Mouse (Mus musculus): ENCODE measurements around the gene Ltbp2. TPM values are rescaled to one million over a fixed set of nuclear protein-coding genes. Genes with fewer than 3 reads are reported as not detected.
A peak's percentile ranks its signal among the peaks of the same experiment; 100 is the strongest.

Ltbp2 gene
- polyA plus RNA-seq, 1 experiment from 2014 or later: 2.9 TPM

DNA sequence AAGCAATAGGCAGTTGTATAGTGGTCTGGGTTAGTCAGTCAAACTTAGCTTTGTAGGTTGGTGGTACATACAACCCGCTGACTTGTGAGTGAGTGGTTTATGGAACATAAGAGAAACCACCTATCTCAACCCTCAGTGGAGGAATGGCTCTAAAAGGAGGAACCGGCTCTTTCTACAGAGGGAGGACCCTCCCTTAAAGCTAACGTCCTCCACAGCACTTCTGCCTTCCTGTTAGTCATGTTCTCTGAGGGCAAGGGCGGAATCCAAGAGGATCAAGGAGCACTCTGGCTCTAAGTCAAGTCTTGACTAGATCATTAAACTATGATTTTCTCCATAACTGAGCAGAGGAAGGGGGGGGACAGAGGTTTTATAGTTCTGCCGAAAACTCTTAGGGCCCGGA, 108.8 kb downstream of the Ltbp2 start:
- Histone ChIP-seq H3K4me3 (ENCODE audit: control insufficient read depth in 1 of 2, insufficient read depth in 1 of 2, low read depth in 1 of 2, low read length in 2 of 2) (no peak overlapping the region), H3K27me3 (ENCODE audit: control insufficient read depth, insufficient read depth, low read length) (no peaks in the 10 kb centered on the region), H3K9me3 (ENCODE audit: control insufficient read depth, low read length) (no peaks in the 10 kb centered on the region), H3K4me1 (ENCODE audit: control insufficient read depth in 2 of 2, insufficient read depth in 2 of 2, low read length in 2 of 2) (peaks cover 4 to 9% of the 10 kb centered on the region in 2 experiments), H3K36me3 (ENCODE audit: control insufficient read depth, insufficient read depth, low read length) (peaks cover 39% of the 10 kb centered on the region), H3K9ac (ENCODE audit: low read length) (no peak overlapping the region), H3K27ac (replicated peaks in 1 of 2; ENCODE audit: control insufficient read depth in 1 of 2, insufficient read depth in 1 of 2, low read depth in 2 of 2, low read length in 2 of 2) (no peak overlapping the region), H3K4me2 (ENCODE audit: low read length) (no peak overlapping the region)
- 79% methylated on average over 6 of the region's 6 CpGs for WGBS
- ATAC-seq (ENCODE audit: insufficient number of reproducible peaks, insufficient read depth, low FRiP score, low read depth): no peak

DNA sequence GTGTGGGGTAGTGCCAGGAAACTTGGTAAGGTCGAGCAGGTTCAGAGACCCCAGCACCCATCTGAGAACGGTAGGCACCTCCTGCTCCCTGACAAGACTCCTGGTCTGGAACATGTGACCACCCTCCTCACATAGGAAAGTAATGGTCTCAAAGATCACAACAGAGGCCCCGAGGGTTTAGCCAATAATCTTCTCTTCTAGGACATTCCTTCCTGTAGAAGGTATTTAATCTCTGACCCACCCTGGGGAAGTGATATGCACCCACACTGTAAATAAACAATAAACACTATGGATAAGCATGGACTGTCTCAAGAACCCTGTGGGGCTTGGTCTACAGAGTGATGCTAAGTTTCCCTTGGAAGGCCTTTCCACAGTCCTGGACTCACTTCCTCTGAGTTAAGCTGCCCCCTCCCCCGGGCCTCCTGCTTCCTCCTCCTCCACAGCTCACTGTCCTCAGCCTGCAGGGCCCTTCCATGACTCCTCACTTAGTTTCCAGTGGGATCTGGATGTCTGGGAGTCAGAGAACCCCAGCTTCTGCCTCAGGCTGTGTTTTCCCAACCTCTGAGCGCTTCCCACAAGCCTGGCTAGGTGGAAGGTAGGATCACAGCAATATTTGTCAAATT, 110.1 kb downstream of the Ltbp2 start:
- H3K9me3 ChIP-seq (ENCODE audit: control insufficient read depth, low read length): no peaks in the 10 kb centered on the region
- no peak overlapping the region for H3K4me3 ChIP-seq (ENCODE audit: control insufficient read depth in 1 of 2, insufficient read depth in 1 of 2, low read depth in 1 of 2, low read length in 2 of 2)
- peaks cover 4 to 7% of the 10 kb centered on the region in 2 experiments; a peak in 2 of 4 replicates for H3K4me1 ChIP-seq (ENCODE audit: control insufficient read depth in 2 of 2, insufficient read depth in 2 of 2, low read length in 2 of 2)
- peaks cover 43% of the 10 kb centered on the region for H3K36me3 ChIP-seq (ENCODE audit: control insufficient read depth, insufficient read depth, low read length)
- ATAC-seq (ENCODE audit: insufficient number of reproducible peaks, insufficient read depth, low FRiP score, low read depth): peak; percentile 69
- no peaks in the 10 kb centered on the region for H3K27me3 ChIP-seq (ENCODE audit: control insufficient read depth, insufficient read depth, low read length)
- H3K27ac ChIP-seq (replicated peaks in 1 of 2; ENCODE audit: control insufficient read depth in 1 of 2, insufficient read depth in 1 of 2, low read depth in 2 of 2, low read length in 2 of 2): no peak overlapping the region; a peak in 1 of 4 replicates
- no peak overlapping the region for H3K9ac ChIP-seq (ENCODE audit: low read length)
- WGBS: 52% methylated on average over 5 of the region's 5 CpGs
- H3K4me2 ChIP-seq (ENCODE audit: low read length): no peak overlapping the region

DNA sequence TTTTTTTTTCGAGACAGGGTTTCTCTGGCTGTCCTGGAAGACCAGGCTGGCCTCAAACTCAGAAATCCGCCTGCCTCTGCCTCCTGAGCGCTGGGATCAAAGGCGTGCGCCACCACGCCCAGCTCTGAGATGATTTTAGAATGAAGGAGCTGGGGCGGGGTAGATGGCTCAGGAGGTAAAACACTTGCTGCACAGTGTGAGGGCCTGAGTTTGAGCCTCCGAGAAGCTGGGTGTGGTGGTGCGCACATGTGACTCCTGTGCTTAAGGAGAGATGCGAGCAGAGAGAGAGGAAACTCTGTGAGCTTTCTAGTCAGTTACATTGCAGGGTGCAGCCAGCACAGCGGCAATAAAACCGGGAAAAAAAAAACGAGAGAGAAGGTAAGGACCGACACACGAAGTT, 110.8 kb downstream of the Ltbp2 start:
- Histone ChIP-seq H3K27me3 (ENCODE audit: control insufficient read depth, insufficient read depth, low read length) (no peaks in the 10 kb centered on the region), H3K9ac (ENCODE audit: low read length) (no peak overlapping the region), H3K27ac (replicated peaks in 1 of 2; ENCODE audit: control insufficient read depth in 1 of 2, insufficient read depth in 1 of 2, low read depth in 2 of 2, low read length in 2 of 2) (no peak overlapping the region), H3K4me3 (ENCODE audit: control insufficient read depth in 1 of 2, insufficient read depth in 1 of 2, low read depth in 1 of 2, low read length in 2 of 2) (no peak overlapping the region), H3K9me3 (ENCODE audit: control insufficient read depth, low read length) (no peaks in the 10 kb centered on the region), H3K36me3 (ENCODE audit: control insufficient read depth, insufficient read depth, low read length) (peaks cover 43% of the 10 kb centered on the region), H3K4me1 (ENCODE audit: control insufficient read depth in 2 of 2, insufficient read depth in 2 of 2, low read length in 2 of 2) (peaks cover 2 to 4% of the 10 kb centered on the region in 2 experiments; a peak in 2 of 4 replicates), H3K4me2 (ENCODE audit: low read length) (no peak overlapping the region)
- WGBS: 93% methylated on average over 15 of the region's 15 CpGs
- no peak for ATAC-seq (ENCODE audit: insufficient number of reproducible peaks, insufficient read depth, low FRiP score, low read depth)

DNA sequence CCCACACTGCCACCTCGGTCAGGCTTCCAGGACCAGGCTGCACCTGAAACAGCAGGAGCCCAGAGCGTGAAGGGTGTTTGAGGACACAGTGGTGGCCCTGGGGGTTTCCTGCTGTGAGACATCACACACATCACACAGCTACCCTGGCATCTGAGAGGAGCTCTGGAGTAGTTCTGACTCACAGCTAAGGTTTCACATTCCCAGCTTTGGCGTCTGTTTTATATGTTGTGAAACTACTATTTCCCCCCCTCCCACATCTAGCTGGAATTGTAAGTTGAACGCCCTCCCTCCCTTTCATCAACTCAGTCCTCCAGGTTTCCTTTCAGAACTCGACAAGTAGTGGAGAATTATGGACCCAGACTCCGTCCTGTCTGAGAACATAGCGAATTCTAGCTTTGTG, 111.6 kb downstream of the Ltbp2 start:
- no peaks in the 10 kb centered on the region for H3K9me3 ChIP-seq (ENCODE audit: control insufficient read depth, low read length)
- H3K27me3 ChIP-seq (ENCODE audit: control insufficient read depth, insufficient read depth, low read length): no peaks in the 10 kb centered on the region
- no peak overlapping the region for H3K4me2 ChIP-seq (ENCODE audit: low read length)
- 68% methylated on average over 7 of the region's 7 CpGs for WGBS
- H3K36me3 ChIP-seq (ENCODE audit: control insufficient read depth, insufficient read depth, low read length): peaks cover 49% of the 10 kb centered on the region
- no peak overlapping the region for H3K4me3 ChIP-seq (ENCODE audit: control insufficient read depth in 1 of 2, insufficient read depth in 1 of 2, low read depth in 1 of 2, low read length in 2 of 2)
- no peak overlapping the region for H3K9ac ChIP-seq (ENCODE audit: low read length)
- ATAC-seq (ENCODE audit: insufficient number of reproducible peaks, insufficient read depth, low FRiP score, low read depth): no peak
- H3K27ac ChIP-seq (replicated peaks in 1 of 2; ENCODE audit: control insufficient read depth in 1 of 2, insufficient read depth in 1 of 2, low read depth in 2 of 2, low read length in 2 of 2): no peak overlapping the region
- peaks cover 2 to 4% of the 10 kb centered on the region in 2 experiments; a peak in 2 of 4 replicates for H3K4me1 ChIP-seq (ENCODE audit: control insufficient read depth in 2 of 2, insufficient read depth in 2 of 2, low read length in 2 of 2)

DNA sequence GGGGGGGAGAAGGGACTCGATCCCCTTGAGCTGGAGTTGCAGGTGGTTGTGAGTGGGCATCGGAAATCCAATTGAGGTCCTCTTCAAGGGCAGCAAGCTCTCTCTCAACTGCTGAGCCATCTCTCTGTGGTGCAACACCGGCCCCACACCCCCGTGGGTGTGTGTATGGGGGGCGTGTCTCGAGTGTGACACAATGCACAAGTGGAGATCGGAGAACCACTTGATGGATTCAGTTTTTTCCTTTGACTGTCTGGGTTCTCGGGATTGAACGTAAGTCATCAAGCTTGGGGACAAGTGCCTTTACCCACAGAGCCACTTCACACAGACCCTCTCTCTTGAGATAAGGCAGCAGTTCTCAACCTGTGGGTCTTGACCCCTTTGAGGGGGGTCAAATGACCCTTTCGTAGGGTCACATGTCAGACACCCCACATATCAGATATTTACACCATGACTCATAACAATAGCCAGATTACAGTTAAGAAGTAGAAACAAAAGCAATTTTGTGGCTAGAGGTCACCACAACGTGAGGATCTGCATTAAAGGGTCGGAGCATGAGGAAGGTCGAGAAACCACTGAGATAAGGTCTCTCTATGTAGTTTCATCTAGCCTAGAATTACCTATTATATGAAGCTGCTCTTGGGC, 112.6 kb downstream of the Ltbp2 start:
- peaks cover 49% of the 10 kb centered on the region for H3K36me3 ChIP-seq (ENCODE audit: control insufficient read depth, insufficient read depth, low read length)
- 60% methylated on average over 13 of the region's 13 CpGs for WGBS

DNA sequence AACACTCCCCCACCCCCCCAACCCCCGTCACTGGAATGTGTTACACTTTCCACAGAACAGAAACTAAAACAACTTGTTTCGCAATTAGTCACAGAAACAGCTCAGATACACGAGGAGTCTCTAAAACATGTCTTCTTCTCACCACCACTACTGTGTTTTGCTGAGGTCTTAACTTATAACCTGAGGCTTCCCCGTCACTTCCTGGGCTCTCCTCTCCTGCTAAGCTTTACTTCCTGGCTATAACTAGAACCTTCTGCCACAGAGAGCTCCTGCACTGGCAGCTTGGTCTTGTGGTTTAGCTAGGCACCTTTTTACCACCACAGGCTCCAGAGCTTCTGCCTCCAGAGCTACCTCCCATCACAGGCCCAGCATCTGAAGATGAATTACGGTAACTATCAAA, 113.8 kb downstream of the Ltbp2 start:
- H3K4me3 ChIP-seq (ENCODE audit: control insufficient read depth in 1 of 2, insufficient read depth in 1 of 2, low read depth in 1 of 2, low read length in 2 of 2): no peak overlapping the region
- no peak overlapping the region for H3K9ac ChIP-seq (ENCODE audit: low read length)
- no peaks in the 10 kb centered on the region for H3K9me3 ChIP-seq (ENCODE audit: control insufficient read depth, low read length)
- no peak overlapping the region for H3K4me2 ChIP-seq (ENCODE audit: low read length)
- no peak for ATAC-seq (ENCODE audit: insufficient number of reproducible peaks, insufficient read depth, low FRiP score, low read depth)
- H3K4me1 ChIP-seq (ENCODE audit: control insufficient read depth in 2 of 2, insufficient read depth in 2 of 2, low read length in 2 of 2): peaks cover 2 to 4% of the 10 kb centered on the region in 2 experiments; a peak in 2 of 4 replicates
- no peak overlapping the region for H3K27ac ChIP-seq (replicated peaks in 1 of 2; ENCODE audit: control insufficient read depth in 1 of 2, insufficient read depth in 1 of 2, low read depth in 2 of 2, low read length in 2 of 2)
- peaks cover 57% of the 10 kb centered on the region for H3K36me3 ChIP-seq (ENCODE audit: control insufficient read depth, insufficient read depth, low read length)
- WGBS: 88% methylated on average over 5 of the region's 5 CpGs
- H3K27me3 ChIP-seq (ENCODE audit: control insufficient read depth, insufficient read depth, low read length): no peaks in the 10 kb centered on the region

More for the DNA sequence above, 112.6 kb downstream of the Ltbp2 start:
- H3K27me3 ChIP-seq (ENCODE audit: control insufficient read depth, insufficient read depth, low read length): no peaks in the 10 kb centered on the region
- no peak overlapping the region for H3K4me3 ChIP-seq (ENCODE audit: control insufficient read depth in 1 of 2, insufficient read depth in 1 of 2, low read depth in 1 of 2, low read length in 2 of 2)
- H3K27ac ChIP-seq (replicated peaks in 1 of 2; ENCODE audit: control insufficient read depth in 1 of 2, insufficient read depth in 1 of 2, low read depth in 2 of 2, low read length in 2 of 2): no peak overlapping the region
- H3K4me2 ChIP-seq (ENCODE audit: low read length): no peak overlapping the region
- H3K4me1 ChIP-seq (ENCODE audit: control insufficient read depth in 2 of 2, insufficient read depth in 2 of 2, low read length in 2 of 2): peaks cover 2 to 4% of the 10 kb centered on the region in 2 experiments; a peak in 2 of 4 replicates
- no peak overlapping the region for H3K9ac ChIP-seq (ENCODE audit: low read length)
- no peak for ATAC-seq (ENCODE audit: insufficient number of reproducible peaks, insufficient read depth, low FRiP score, low read depth)
- H3K9me3 ChIP-seq (ENCODE audit: control insufficient read depth, low read length): no peaks in the 10 kb centered on the region

DNA sequence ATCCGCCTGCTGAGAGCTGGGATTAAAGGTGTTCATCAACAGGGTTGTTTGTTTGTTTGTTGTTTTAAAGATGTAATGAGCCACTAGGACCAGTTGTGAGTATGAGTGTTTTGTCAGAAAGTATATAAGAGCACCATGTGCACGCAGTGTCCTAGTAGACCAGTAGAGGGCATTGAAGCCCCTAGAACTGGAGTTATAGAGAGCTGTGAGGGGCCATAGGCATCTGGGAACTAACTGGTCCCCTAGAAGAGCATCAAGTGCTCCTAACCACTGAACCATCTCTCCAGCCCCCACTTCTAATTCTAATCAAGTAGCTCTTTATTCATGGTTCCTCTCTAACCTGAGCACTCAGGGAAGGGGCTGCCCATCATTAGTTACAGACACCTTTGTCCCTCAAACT, 117.3 kb downstream of the Ltbp2 start:
- Histone ChIP-seq H3K4me3 (ENCODE audit: control insufficient read depth in 1 of 2, insufficient read depth in 1 of 2, low read depth in 1 of 2, low read length in 2 of 2) (no peak overlapping the region), H3K27me3 (ENCODE audit: control insufficient read depth, insufficient read depth, low read length) (no peaks in the 10 kb centered on the region), H3K4me2 (ENCODE audit: low read length) (no peak overlapping the region), H3K9ac (ENCODE audit: low read length) (no peak overlapping the region), H3K4me1 (ENCODE audit: control insufficient read depth in 2 of 2, insufficient read depth in 2 of 2, low read length in 2 of 2) (peaks cover 0 to 4% of the 10 kb centered on the region in 2 experiments; a peak in 1 of 4 replicates), H3K9me3 (ENCODE audit: control insufficient read depth, low read length) (no peaks in the 10 kb centered on the region), H3K36me3 (ENCODE audit: control insufficient read depth, insufficient read depth, low read length) (peaks cover 66% of the 10 kb centered on the region), H3K27ac (replicated peaks in 1 of 2; ENCODE audit: control insufficient read depth in 1 of 2, insufficient read depth in 1 of 2, low read depth in 2 of 2, low read length in 2 of 2) (no peak overlapping the region)
- ATAC-seq (ENCODE audit: insufficient number of reproducible peaks, insufficient read depth, low FRiP score, low read depth): no peak
- WGBS: 70% methylated on average over 2 of the region's 2 CpGs

Data from heart, embryonic 14.5 days (tissue).